Mouse (Mus musculus): ENCODE data around the gene Zfp541. TPM values are rescaled to one million over a fixed set of nuclear protein-coding genes. Genes with fewer than 3 reads are reported as not detected.

Zfp541 gene
- total RNA-seq, 2 experiments from 2014 or later: 0.44 to 0.66 TPM

GRCm38 (mm10) chr7:16119569-16120261 lies 58.1 kb downstream of the Zfp541 start, which contains the start of gene Kptn:
TSS of gene Kptn (plus strand) at chr7:16119895.
- peak; percentile 93 to 97 for DNase-seq (ENCODE audit: extremely low spot score in 1 of 2, low spot score in 1 of 2)

- no peak for DNase-seq (ENCODE audit: extremely low spot score in 1 of 2, low spot score in 1 of 2)
These were observed 58.6 kb downstream of the Zfp541 start for GRCm38 (mm10) chr7:16120262-16120600.

GRCm38 (mm10) chr7:16125829-16126228 lies 64.2 kb downstream of the Zfp541 start:
- DNase-seq (ENCODE audit: extremely low spot score in 1 of 2, low spot score in 1 of 2): no peak

GRCm38 (mm10) chr7:16128344-16128743 lies 66.7 kb downstream of the Zfp541 start:
- DNase-seq (ENCODE audit: extremely low spot score in 1 of 2, low spot score in 1 of 2): no peak

GRCm38 (mm10) chr7:16128899-16129298 lies 67.3 kb downstream of the Zfp541 start:
- no peak for DNase-seq (ENCODE audit: extremely low spot score in 1 of 2, low spot score in 1 of 2)

- DNase-seq (ENCODE audit: extremely low spot score in 1 of 2, low spot score in 1 of 2): peak; percentile 73 to 74
These were observed 67.8 kb downstream of the Zfp541 start, which contains the start of gene Slc8a2 for GRCm38 (mm10) chr7:16129421-16129845. TSS of gene Slc8a2 (plus strand) at chr7:16129826.

GRCm38 (mm10) chr7:16129846-16130691 lies 68.5 kb downstream of the Zfp541 start:
- DNase-seq (ENCODE audit: extremely low spot score in 1 of 2, low spot score in 1 of 2): peak; percentile 51 to 72

GRCm38 (mm10) chr7:16130956-16131634 lies 69.5 kb downstream of the Zfp541 start:
- no peak for DNase-seq (ENCODE audit: extremely low spot score in 1 of 2, low spot score in 1 of 2)

GRCm38 (mm10) chr7:16132161-16132581 lies 70.6 kb downstream of the Zfp541 start:
- DNase-seq (ENCODE audit: extremely low spot score in 1 of 2, low spot score in 1 of 2): no peak

- no peak for DNase-seq (ENCODE audit: extremely low spot score in 1 of 2, low spot score in 1 of 2)
These were observed 71.3 kb downstream of the Zfp541 start for GRCm38 (mm10) chr7:16132926-16133325.

- DNase-seq (ENCODE audit: extremely low spot score in 1 of 2, low spot score in 1 of 2): no peak
These were observed 72.1 kb downstream of the Zfp541 start for GRCm38 (mm10) chr7:16133691-16134090.

GRCm38 (mm10) chr7:16134951-16135392 lies 73.4 kb downstream of the Zfp541 start:
- no peak for DNase-seq (ENCODE audit: extremely low spot score in 1 of 2, low spot score in 1 of 2)

Other genes with a start within 250 kb of the Zfp541 start
- not detected for gene Obox6, start 222.1 kb upstream of the Zfp541 start, total RNA-seq (2021)
- gene Crx, start 181.8 kb upstream of the Zfp541 start, total RNA-seq (2021): not detected
- gene Crxos, start 179.2 kb upstream of the Zfp541 start, total RNA-seq (2021): not detected
- gene Selenow, start 139.4 kb upstream of the Zfp541 start, total RNA-seq (2021): 1,000 to 10,000 TPM; 1,670 to 1,760 TPM
- gene Nop53, start 115.7 kb upstream of the Zfp541 start, total RNA-seq (2021): 100 to 1,000 TPM; 118 to 133 TPM
- 1 to 10 TPM; 4.5 to 5.5 TPM for gene Ehd2, start 94.2 kb upstream of the Zfp541 start, total RNA-seq (2021)
- gene Bicra, start 13.9 kb upstream of the Zfp541 start, total RNA-seq (2021): 10 to 100 TPM; 15.9 to 23.2 TPM
- 100 to 1,000 TPM; 282 to 301 TPM for gene Napa, start 36.6 kb downstream of the Zfp541 start, total RNA-seq (2021)
- gene Kptn, start 58.1 kb downstream of the Zfp541 start, total RNA-seq (2021): 10 to 100 TPM; 32.3 to 37.8 TPM
- 100 to 1,000 TPM; 294 to 322 TPM for gene Slc8a2, start 68.0 kb downstream of the Zfp541 start, total RNA-seq (2021)
- gene Meis3, start 113.3 kb downstream of the Zfp541 start, total RNA-seq (2021): 10 to 100 TPM; 34.3 to 41.1 TPM
- gene Dhx34, start 160.2 kb downstream of the Zfp541 start, total RNA-seq (2021): 10 to 100 TPM; 11.4 to 13.6 TPM
- under 1 TPM; 0.75 to 0.81 TPM for gene C5ar2, start 182.3 kb downstream of the Zfp541 start, total RNA-seq (2021)
- gene C5ar1, start 197.7 kb downstream of the Zfp541 start, total RNA-seq (2021): 1 to 10 TPM; 1.1 TPM
- 10 to 100 TPM; 29.4 to 34.2 TPM for gene Inafm1, start 211.8 kb downstream of the Zfp541 start, total RNA-seq (2021)
- 10 to 100 TPM; 59.6 to 77.3 TPM for gene Ccdc9, start 225.0 kb downstream of the Zfp541 start, total RNA-seq (2021)
- gene Bbc3, start 246.6 kb downstream of the Zfp541 start, total RNA-seq (2021): 10 to 100 TPM; 14.0 to 20.0 TPM

Data from layer of hippocampus, postnatal 25 days (tissue).